Mouse (Mus musculus): ENCODE results near the gene Appl2. TPM values are rescaled to one million over a fixed set of nuclear protein-coding genes. Genes with fewer than 3 reads are reported as not detected.

The Appl2 gene
- polyA plus RNA-seq, 2 experiments from 2014 or later, result 4.0 to 7.8 TPM

GRCm38 (mm10) chr10:83630899-83631298 lies 17.6 kb downstream of the Appl2 start:
- no peak for ATAC-seq

DNA sequence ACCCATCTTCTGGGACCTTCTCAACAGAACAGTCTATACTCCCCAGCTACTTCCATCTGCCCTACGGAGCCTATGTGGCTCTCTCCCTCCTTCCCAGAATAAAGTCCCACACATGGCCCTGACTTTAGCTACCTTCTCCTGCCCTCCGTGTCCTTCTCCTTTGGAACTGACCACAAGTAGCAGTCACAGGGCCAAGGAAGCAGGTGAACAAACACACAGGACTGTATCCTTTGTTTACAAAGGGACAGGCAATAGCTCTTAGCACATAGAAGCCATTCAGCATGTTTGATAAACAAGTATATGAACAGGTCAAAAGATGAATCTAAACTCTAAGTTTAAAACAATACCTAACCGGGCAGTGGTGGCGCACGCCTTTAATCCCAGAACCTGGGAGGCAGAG lies 18.7 kb downstream of the Appl2 start:
- no peak for ATAC-seq

GRCm38 (mm10) chr10:83629190-83629781 lies 19.3 kb downstream of the Appl2 start:
- no peak for ATAC-seq

- no peak for ATAC-seq
Observed at GRCm38 (mm10) chr10:83628241-83628640, 20.3 kb downstream of the Appl2 start.

GRCm38 (mm10) chr10:83627113-83627687 lies 21.3 kb downstream of the Appl2 start:
- ATAC-seq, result no peak

DNA sequence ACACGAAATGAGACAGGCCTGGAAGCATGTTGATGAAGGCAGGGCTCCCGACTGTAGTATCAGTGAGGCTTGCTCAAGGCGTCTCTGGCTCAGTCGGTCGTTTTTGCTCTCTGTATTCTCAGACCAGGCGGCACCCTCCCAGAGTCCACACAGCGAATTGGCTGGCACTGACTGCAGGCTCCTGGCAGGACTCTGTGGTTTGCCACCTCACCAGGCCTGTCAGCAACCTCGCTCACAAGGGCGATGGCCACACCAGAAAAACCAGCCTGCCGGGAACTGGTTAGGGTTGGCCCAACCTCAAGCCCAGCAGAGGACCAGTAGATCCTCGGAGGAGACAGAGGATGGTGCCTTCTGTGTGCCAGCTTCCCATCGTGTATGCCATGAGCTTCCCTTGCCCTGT lies 23.7 kb downstream of the Appl2 start:
- no peak for ATAC-seq

DNA sequence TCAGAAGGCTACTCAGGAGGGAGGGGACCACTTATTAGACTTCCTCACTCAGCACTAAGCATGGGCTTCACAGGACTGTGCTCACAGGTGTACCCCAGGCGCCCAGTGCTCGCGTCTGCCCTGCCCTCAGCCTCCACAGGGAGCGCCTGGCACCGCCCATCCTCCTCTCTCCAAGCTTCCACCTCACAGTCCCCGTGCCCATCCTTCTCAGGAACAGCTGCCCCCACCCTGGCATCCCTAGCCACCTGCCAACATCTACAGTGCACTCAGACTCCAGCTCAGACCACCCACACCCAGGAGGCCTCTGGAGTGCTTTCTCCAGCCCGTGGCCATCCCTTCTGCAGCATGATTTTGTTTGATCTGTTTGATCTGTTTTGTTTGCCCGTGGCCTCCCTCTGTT lies 24.5 kb downstream of the Appl2 start:
- ATAC-seq, result no peak

GRCm38 (mm10) chr10:83620350-83621055 lies 28.0 kb downstream of the Appl2 start:
- ATAC-seq, result no peak

DNA sequence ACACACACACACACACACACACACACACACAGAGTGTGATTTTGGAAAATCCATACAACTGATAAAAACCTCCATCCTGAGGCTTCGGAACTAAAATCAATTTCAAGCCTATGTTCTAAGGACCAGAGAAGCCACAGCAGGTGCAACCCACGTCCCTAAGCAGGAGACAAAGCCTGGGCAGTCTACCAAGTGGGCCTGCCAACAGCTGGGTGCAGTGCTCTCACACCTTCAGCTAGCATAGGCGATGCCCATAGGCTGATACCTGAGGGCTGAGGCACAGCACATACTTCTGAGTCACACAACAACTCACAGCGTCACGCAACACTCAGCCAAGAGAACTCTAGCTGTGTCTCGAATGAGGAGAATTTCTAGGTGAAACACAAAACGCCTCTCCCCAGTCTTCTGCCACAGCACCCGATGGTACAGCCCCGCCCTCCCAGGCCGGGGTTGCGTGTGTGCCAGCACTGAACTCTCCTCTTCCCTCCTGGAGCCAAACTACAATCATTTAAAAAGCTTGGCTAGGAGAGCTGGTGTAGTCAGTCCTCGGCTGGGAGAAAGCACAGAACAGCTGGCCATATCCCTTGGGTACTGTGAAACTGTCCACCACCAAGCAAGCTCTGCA lies 29.6 kb downstream of the Appl2 start:
- ATAC-seq, result no peak

DNA sequence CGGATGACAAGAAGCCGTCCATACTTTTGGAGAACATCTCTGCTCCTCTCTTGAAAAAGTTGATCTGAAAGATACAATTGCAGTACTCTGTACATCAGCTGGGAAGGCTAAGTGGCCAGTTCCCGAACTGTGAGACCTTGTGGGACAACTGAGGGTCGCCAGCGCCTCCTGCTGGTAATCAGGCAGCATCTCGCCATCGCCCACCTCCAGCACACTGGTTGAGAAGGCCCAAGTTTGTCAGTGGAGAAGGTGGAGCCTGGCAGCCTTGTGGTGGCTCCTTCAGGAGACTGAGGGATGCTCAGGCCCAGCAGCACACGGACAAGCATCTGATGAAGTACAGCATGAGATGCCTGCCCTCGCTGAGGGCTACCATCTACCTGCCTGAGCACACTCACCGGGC lies 31.2 kb downstream of the Appl2 start:
- no peak for ATAC-seq

DNA sequence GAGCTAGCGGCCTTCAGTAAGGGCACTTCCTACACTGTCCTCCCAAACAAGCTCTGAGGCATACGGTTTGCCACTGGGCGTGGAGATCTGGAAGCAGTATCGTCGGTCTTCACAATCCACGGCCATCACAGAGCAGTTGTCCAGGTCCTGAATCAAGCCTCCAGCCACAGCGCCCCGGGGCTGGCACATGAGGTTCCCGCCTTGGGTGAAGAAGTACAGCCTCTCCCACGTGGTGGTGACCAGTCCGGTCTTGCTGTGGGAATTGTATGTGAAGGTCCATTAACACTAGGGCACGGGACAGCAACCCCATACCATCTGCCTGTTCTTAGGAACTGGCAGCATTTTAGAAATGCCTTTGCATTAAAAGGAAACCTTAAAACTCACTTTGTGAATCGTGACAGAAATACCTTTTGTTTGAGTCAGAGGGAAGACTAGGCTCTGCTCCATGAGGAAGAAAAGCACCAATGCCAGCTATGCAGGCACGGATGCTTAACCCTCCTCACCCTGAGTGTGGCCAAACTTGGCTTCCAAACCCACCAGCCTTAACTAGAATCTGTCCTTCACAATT lies 35.8 kb downstream of the Appl2 start:
- ATAC-seq, result no peak

GRCm38 (mm10) chr10:83611863-83612262 lies 36.7 kb downstream of the Appl2 start:
- no peak for ATAC-seq

DNA sequence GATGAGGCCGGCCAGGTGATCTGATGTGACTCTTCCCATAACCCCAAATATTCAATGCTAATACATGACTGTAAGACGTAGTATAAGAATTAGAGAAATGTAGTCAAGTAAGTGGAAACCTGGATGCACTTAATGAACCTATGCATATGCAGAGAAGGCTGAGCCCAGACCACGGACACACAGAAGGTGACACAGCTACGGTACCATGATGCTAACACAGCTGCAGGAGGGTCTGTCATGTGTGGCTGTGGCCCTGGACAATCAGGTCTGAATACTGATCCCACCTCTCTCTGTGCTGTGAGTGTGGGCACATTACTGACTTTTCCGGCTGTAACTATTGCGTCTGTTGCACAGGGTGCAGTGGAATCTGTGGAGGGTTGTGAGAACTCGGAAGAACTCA lies 38.0 kb downstream of the Appl2 start:
- no peak for ATAC-seq

GRCm38 (mm10) chr10:83608596-83608995 lies 39.9 kb downstream of the Appl2 start:
- ATAC-seq, result no peak

GRCm38 (mm10) chr10:83607111-83607510 lies 41.4 kb downstream of the Appl2 start:
- ATAC-seq, result no peak

- ATAC-seq, result no peak
Observed at GRCm38 (mm10) chr10:83605637-83606183, 42.8 kb downstream of the Appl2 start.

DNA sequence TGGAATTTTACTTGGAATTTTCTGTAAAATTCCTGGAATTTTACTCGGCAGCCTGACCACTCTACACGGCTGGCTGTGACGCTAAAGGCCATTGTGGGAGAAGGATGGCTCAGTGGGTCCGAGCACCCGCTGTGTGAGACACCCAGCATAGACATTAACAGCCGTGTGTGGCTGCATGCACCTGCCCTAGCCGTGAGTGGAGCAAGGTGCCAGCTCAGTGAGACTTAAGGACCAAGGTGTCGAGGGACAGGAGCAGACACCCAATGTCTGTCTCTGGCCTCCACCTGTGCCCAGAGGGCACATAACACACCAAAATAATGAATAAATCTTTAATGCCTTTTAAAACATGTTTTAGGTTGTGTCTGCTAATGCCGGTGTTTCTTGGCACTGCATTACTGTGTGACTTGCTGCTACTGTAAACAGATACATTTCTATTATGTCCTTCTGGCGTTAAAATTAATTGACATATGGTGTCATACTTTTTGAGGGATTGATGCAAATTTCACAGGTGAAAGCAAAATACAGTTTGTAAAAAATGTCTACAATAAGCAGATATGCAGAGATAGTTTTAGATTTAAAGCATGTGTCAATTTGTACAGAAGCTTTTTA lies 44.5 kb downstream of the Appl2 start:
- no peak for ATAC-seq

DNA sequence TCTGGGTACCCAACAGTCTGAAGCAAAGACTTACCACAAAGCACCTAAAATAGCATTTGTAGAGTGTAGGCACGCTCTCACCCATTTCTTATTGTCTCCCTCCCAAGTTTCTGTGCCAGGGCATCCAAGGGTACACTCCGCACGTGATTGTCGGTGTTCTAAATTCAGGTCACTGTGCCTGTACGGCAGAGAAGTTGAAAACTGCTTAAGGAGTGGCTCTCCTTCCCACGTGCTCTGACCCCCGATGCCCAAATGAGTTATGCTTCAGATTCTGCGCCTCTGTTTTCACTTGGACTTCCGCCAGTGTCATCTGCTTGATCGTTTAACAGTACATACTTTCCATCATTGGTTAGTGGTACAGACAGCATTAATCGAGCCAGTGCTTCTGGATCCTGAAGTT lies 47.9 kb downstream of the Appl2 start:
- ATAC-seq, result no peak

- no peak for ATAC-seq
Observed at GRCm38 (mm10) chr10:83594526-83594925, 54.0 kb downstream of the Appl2 start.

GRCm38 (mm10) chr10:83592616-83593015 lies 55.9 kb downstream of the Appl2 start:
- ATAC-seq, result no peak

DNA sequence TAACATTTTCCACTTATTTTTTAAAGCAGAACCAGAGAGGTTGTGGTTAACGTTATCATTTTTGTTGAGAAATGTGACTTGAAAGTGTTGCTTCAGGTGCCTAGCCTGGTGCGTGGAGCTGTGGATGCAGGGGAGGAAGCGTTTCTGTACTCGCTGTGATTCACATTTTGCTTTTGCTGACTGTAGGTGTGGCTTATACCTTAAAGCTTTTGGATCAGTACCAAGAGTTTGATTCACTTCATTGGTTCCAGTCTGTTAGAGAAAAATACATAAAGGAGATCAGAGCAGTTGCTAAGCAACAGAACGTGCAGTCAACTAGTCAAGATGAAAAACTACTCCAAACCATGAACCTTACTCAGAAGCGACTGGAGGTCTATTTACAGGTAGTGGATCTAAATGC lies 57.7 kb downstream of the Appl2 start:
- ATAC-seq, result no peak

Data from CD4-positive, CD25-positive, alpha-beta regulatory T cell, adult 4 months (primary cell).